Mouse (Mus musculus): ENCODE data around the gene Adamts5. TPM values are rescaled to one million over a fixed set of nuclear protein-coding genes. Genes with fewer than 3 reads are reported as not detected.

Adamts5 gene
- 0.33 TPM for total RNA-seq (2023)

DNA sequence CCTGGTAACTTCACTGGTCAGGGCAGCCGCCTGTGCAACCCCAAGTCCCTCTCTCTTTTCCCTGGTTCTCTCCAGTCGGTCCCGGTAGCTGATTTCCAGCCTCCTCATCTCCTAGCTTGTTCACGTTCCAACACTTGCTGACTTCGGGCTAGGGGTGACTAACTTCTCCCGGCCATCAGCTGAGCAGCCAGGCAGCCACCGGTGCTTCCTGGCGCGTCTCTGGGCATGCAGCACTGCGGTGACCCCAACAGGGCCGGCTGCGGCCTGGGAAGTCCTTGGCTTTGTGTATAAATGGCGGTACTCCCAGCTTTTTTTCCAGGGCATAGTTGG is at the start of gene Adamts5:
Gene Adamts5, minus strand, starts transcription at position 248 of the 330 bp plus-strand sequence.

Other genes with a start within 250 kb of the Adamts5 start
- gene Adamts1, start 98.7 kb downstream of the Adamts5 start, total RNA-seq (2023) = 0.62 TPM